Mouse (Mus musculus): ENCODE measurements at regions not wholly inside any gene's neighbourhood (a gene's known extent, or its start where the extent isn't known, plus 50 kb on each side); places are given as distances from the start of the nearest gene placed in this dataset.

GRCm38 (mm10) chr10:67608033-67608432, 59.3 kb upstream of the Ado start:
- DNase-seq (ENCODE audit: low read depth, low spot score), result no peak

GRCm38 (mm10) chr10:67607297-67608032, 58.7 kb upstream of the Ado start:
- no peak for DNase-seq (ENCODE audit: low read depth, low spot score)

DNA sequence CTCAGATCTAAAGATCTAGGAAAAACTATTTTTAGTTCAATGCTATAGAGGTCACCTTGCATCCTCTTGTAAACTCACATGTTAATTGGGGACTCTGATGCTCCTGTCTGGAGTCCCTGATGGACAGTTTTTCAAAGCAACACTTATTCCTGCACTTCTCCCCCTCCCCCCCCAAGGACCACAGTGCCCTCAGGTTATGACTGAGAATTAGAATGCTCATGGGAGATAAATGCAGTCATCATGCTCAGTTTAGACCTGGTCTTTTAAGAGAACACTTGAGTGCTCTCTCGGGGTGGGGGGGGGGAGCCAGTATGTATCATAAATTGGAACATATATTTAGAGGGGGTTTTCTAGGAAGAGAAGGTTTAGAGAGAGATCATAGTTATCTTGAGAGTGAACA, 58.0 kb upstream of the Ado start:
- no peak for DNase-seq (ENCODE audit: low read depth, low spot score)

DNA sequence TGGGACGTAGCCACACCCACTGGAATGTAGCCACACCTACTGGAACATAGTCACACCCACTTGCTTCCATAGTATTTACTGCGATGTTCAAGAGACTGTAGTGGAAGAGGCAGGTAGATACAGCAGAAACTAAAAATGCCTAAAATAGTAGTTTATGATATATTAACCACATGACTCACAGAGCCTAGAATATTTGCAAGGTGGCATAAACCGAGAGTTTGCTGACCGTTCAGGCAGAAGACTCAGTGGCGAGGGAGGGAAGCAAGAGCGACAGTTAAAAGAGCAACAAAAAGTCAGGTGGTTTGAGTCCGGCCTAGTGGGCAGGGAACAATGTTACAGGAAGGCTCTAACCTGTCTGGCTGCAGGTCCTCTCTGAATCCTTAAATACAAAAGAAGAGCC, 50.6 kb upstream of the Ado start:
- no peak for DNase-seq (ENCODE audit: low read depth, low spot score)

GRCm38 (mm10) chr10:67598590-67599047, 49.9 kb upstream of the Ado start:
- DNase-seq (ENCODE audit: low read depth, low spot score), result no peak
